Mouse (Mus musculus) stomach, postnatal 0 days (tissue): ENCODE data around the gene Enox1.

ENCODE experiments used
- CTCF ChIP-seq: IDR thresholded peaks from 2 replicates; pipeline ENCODE4 v1.5.1; 2016; ENCODE audit warnings: antibody characterized with exemption, low read depth, mild to moderate bottlenecking, moderate library complexity
- EP300 ChIP-seq: optimal IDR thresholded peaks from 2 replicates; pipeline ENCODE3; 2016; ENCODE audit warnings: antibody characterized with exemption

- TF ChIP-seq CTCF = peak; percentile 39
- TF ChIP-seq EP300 = no peak
These were observed 552.0 kb downstream of the Enox1 start for GRCm38 (mm10) chr14:77708354-77709150.
